Mouse (Mus musculus): ENCODE measurements around the gene Wdr25.

DNA sequence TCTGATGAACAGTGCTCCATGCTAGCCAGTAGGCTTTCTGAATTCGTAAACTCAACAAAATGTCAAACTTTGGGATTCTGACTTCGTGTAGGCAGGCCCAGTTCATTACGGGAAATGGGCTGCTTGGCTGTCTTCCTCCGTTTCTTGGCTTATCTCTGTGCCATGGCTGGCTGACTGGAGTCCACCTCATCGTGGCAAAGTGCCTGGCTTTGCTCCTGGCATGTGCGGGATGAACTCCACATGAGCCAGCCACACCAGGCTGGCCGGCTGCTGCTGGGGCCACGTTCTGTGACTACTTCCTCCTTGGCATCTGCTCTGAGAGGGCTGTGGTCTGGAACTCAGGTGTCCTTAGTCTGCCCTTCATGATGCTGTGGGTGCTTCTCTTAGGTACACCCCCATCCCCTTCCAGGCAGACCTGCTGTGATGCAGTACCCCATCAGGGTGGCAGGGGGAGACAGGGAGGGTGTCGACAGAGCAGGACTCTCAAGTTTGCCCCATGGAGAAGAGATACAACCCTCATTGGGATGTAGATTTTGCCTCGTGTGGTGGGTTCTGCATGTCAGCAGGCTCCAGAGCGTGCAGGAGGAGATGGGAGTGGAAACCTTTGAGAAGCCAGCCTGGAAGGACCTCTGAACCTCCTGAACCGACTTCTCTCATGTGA lies 102.7 kb downstream of the Wdr25 start:
- TF ChIP-seq CTCF (conservative IDR thresholded peaks at IDR 0.05 in 1 of 2, IDR thresholded peaks at IDR 0.05 in 1 of 2; ENCODE audit: low read depth in 2 of 2, low read length in 2 of 2) (no peak), TBP (conservative IDR thresholded peaks at IDR 0.05; ENCODE audit: low read depth, low read length) (no peak), MYC (IDR thresholded peaks at IDR 0.05; ENCODE audit: low read depth, low read length) (no peak), MXI1 (IDR thresholded peaks at IDR 0.05; ENCODE audit: low read depth, low read length) (no peak), E2F4 (IDR thresholded peaks at IDR 0.05; ENCODE audit: insufficient replicate concordance, low read depth, low read length) (no peak), JUND (conservative IDR thresholded peaks at IDR 0.05; ENCODE audit: low read depth, low read length) (no peak), POLR2A (IDR thresholded peaks at IDR 0.05; ENCODE audit: low read depth, low read length) (no peak), SMC3 (IDR thresholded peaks at IDR 0.05; ENCODE audit: low read depth, low read length) (no peak), ZMIZ1 (IDR thresholded peaks at IDR 0.05; ENCODE audit: low read depth, low read length) (no peak), USF1 (IDR thresholded peaks at IDR 0.05; ENCODE audit: low read depth, low read length) (no peak), ZC3H11A (IDR thresholded peaks at IDR 0.05; ENCODE audit: low read depth, low read length) (no peak), BHLHE40 (IDR thresholded peaks at IDR 0.05; ENCODE audit: low read depth, low read length) (no peak), EP300 (IDR thresholded peaks at IDR 0.05; ENCODE audit: low read length) (no peak)
